Mouse (Mus musculus): ENCODE measurements at regions not wholly inside any gene's neighbourhood (a gene's known extent, or its start where the extent isn't known, plus 50 kb on each side); places are given as distances from the start of the nearest gene placed in this dataset.

- TF ChIP-seq CTCF (IDR thresholded peaks at IDR 0.05; ENCODE audit: borderline replicate concordance, control insufficient read depth, extremely low read depth, insufficient read depth, low read length, poor library complexity) (no peak), POLR2A (IDR thresholded peaks at IDR 0.05; ENCODE audit: control insufficient read depth, extremely low read depth, insufficient read depth, low read length, poor library complexity) (no peak)
These were observed 149.8 kb upstream of the Jmjd1c start for GRCm38 (mm10) chr10:66946161-66946560.
